Mouse (Mus musculus) liver, embryonic 14.5 days (tissue): Measurements from ENCODE around the gene Kcnab1. TPM values are rescaled to one million over a fixed set of nuclear protein-coding genes. Genes with fewer than 3 reads are reported as not detected.

Source experiments
- ATAC-seq: fragments of 200-750 bp; cut with Nextera tagmentation; 2 replicates; pipeline ENCODE4 v1.8.0; 2017; ENCODE audit warnings: moderate number of reproducible peaks, mild to moderate bottlenecking, moderate library complexity; ENCODE audit not compliant: insufficient read depth
- DNase-seq, 3 experiments: peaks; one replicate each; pipeline ENCODE4 v3.0.0-alpha.2; 2012 to 2013; ENCODE audit warnings: low read depth in 3 of 3, low spot score in 3 of 3
- H3K27ac ChIP-seq: fragments of 300-500 bp; sonication (generic); 2 replicates; pipeline ENCODE4 v1.5.1; 2014; ENCODE audit warnings: moderate library complexity, mild to moderate bottlenecking, control low read depth, inconsistent platforms
- H3K27me3 ChIP-seq: fragments of 300-500 bp; sonication (generic); 2 replicates; pipeline ENCODE4 v1.6.1; 2014; ENCODE audit warnings: mild to moderate bottlenecking, low read length, moderate library complexity; ENCODE audit not compliant: control insufficient read depth, insufficient read depth
- H3K36me3 ChIP-seq: fragments of 300-500 bp; sonication (generic); replicated peaks from 2 replicates; pipeline ENCODE4 v1.6.1; 2014; ENCODE audit warnings: low read depth; ENCODE audit not compliant: control insufficient read depth, insufficient read depth
- H3K4me1 ChIP-seq, 2 experiments: fragments of 200-500 bp in 1 of 2; fragments of 300-500 bp in 1 of 2; sonication (generic) in 1 of 2; replicated peaks; 2 replicates each; pipeline ENCODE4 v1.6.1; 2012 to 2014; ENCODE audit warnings: antibody characterized with exemption in 1 of 2, inconsistent platforms in 1 of 2, low read length in 1 of 2; ENCODE audit not compliant: control insufficient read depth in 2 of 2, insufficient read depth in 2 of 2
- H3K4me2 ChIP-seq: fragments of 300-500 bp; sonication (generic); 2 replicates; pipeline ENCODE4 v1.6.1; 2014; ENCODE audit warnings: low read depth, mild to moderate bottlenecking, control low read depth, moderate library complexity
- H3K4me3 ChIP-seq, 2 experiments: fragments of 200-500 bp in 1 of 2; fragments of 300-500 bp in 1 of 2; sonication (generic) in 1 of 2; 2 replicates each; pipeline ENCODE4 v1.5.1; 2012 to 2014; ENCODE audit warnings: low read depth in 2 of 2, low read length in 2 of 2, mild to moderate bottlenecking in 2 of 2, control low read depth in 1 of 2, inconsistent platforms in 1 of 2, moderate library complexity in 1 of 2; ENCODE audit not compliant: insufficient read depth in 1 of 2
- H3K9ac ChIP-seq: fragments of 300-500 bp; sonication (generic); replicated peaks from 2 replicates; pipeline ENCODE4 v1.6.1; 2014; ENCODE audit warnings: mild to moderate bottlenecking, control low read depth, moderate library complexity
- H3K9me3 ChIP-seq: fragments of 300-500 bp; sonication (generic); 2 replicates; pipeline ENCODE4 v1.6.1; 2016; ENCODE audit warnings: low read length, mixed read lengths; ENCODE audit not compliant: control insufficient read depth
- CTCF ChIP-seq: IDR thresholded peaks from 2 replicates; pipeline ENCODE4 v1.5.1; 2016; ENCODE audit warnings: antibody characterized with exemption, low read depth, control low read depth
- EP300 ChIP-seq: IDR thresholded peaks from 2 replicates; pipeline ENCODE4 v1.6.1; 2016; ENCODE audit warnings: antibody characterized with exemption, low read depth
- WGBS: fragments of 180-500 bp; shearing (Covaris S2); extraction: QIAGEN DNeasy Blood & Tissue Kit; methylation state at CpG from one replicate; pipeline ENCODE4 v1.1.7; 2014; ENCODE audit not compliant: insufficient replicate concordance; 5-methylcytosine and 5-hydroxymethylcytosine counted together
- polyA plus RNA-seq, 2 experiments: library from polyadenylated mRNA; depleted of rRNA in 1 of 2; stranded (reverse) in 1 of 2; unstranded in 1 of 2; fragments of >200 nt; fragmentation: Nextera tagmentation in 1 of 2; extraction: Ambion mirVana in 1 of 2; gene quantifications; 2 replicates each; pipeline versions ENCODE4 v1.2.1 to v1.2.3; 2012 to 2014

Kcnab1 gene
- polyA plus RNA-seq, 2 experiments, result 0.12 to 0.33 TPM

DNA sequence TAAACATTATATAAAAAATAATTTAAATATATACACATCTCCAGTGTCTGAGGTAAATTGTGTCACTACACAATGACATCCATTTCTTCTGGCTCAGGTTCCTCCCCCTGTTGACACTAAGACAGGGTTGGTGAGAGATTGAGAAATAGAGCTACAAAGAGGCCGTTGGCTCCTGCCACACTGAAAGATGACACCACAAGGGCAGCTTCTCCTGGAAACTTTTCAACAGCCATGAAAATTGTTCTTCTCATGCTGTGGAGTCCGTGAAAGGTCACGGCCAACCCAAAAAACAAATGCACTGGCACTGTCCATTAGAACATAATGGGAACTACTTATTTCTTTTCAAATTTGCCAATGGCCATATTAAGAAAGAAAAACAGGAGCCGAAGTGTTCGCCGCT is 256.0 kb downstream of the Kcnab1 start:
- DNase-seq (no peak), ATAC-seq (no peak)
- H3K4me2 ChIP-seq, result no peak overlapping the region
- TF ChIP-seq CTCF (no peak), EP300 (no peak)
- H3K9me3 ChIP-seq, result no peaks in the 10 kb centered on the region
- no peak overlapping the region for H3K9ac ChIP-seq
- H3K36me3 ChIP-seq, result no peaks in the 10 kb centered on the region
- H3K4me1 ChIP-seq, result 0 out of 4 replicates have a peak, but pooled peaks cover 0 to 2% of the 10 kb centered on the region in 2 experiments
- no peak overlapping the region for H3K4me3 ChIP-seq
- H3K27me3 ChIP-seq, result no peaks in the 10 kb centered on the region
- no peak overlapping the region for H3K27ac ChIP-seq
- 77% methylated on average over 6 of the region's 6 CpGs for WGBS

DNA sequence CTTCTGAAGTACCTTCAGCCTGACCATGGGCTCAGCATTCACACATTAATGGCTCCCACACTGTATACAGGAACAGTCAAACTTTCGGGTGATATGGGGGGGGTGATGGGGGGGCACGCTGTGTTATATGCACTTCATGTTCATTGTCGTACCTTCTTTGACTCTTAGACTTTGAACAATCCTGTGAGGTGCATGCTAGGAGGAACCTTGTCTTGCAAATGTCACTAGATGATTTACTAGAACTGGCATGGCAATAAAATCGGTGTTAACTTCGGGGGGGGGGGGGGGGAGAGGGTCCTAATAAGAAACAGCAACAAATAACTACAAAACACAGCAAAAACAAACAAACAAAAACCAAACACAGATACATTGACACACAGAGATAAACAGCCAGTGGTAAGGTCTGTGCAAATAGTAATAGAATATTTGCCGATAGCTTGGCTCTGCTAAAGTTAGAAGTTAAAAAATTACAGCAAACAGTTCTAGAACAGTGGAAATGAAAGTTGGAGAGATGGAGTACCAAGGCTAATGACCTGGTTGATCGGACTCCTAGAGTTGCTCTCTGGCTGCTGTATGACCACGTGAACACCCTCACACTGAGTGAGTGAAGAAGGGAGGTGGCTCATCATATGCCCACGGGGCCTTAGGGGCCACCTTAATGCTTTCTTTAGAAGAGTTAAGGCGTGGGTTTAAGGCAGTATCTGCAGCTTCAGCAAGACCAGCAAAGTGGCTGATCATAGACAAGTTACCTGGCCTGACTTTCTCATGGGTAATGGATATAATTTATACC is 256.9 kb downstream of the Kcnab1 start:
- no peak overlapping the region for H3K27ac ChIP-seq
- no peaks in the 10 kb centered on the region for H3K36me3 ChIP-seq
- DNase-seq, result no peak
- H3K9ac ChIP-seq, result no peak overlapping the region
- no peak for TF ChIP-seq EP300
- no peak for TF ChIP-seq CTCF
- no peaks in the 10 kb centered on the region for H3K9me3 ChIP-seq
- H3K4me1 ChIP-seq, result 0 out of 4 replicates have a peak, but pooled peaks cover 0 to under 1% of the 10 kb centered on the region in 2 experiments
- H3K4me2 ChIP-seq, result no peak overlapping the region
- 70% methylated on average over 10 of the region's 10 CpGs for whole genome bisulfite sequencing
- no peaks in the 10 kb centered on the region for H3K27me3 ChIP-seq
- no peak for ATAC-seq
- no peak overlapping the region for H3K4me3 ChIP-seq

DNA sequence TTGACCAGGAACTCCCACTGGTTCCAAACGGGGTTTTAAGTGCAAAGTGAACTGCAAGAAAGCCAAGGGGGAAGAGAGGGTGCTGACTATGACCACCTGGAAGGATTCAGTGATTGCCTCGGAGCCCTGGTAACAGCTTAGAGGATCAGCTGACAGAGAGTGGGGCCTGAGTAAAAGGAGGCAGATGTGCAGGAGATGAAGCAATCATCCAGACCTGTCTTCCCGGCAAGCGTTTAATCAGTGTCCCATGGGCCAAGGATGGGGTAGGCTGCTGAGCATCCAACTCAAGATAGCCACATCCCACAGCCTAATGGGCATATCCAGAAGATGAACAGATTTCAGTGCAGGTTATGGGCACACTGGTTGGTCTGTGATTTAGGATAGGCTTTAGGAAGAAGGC is 258.8 kb downstream of the Kcnab1 start:
- H3K9me3 ChIP-seq, result no peaks in the 10 kb centered on the region
- H3K36me3 ChIP-seq, result 0 out of 2 replicates have a peak, but pooled peaks cover 3% of the 10 kb centered on the region
- no peak overlapping the region for H3K9ac ChIP-seq
- no peaks in the 10 kb centered on the region for H3K4me1 ChIP-seq
- no peaks in the 10 kb centered on the region for H3K27me3 ChIP-seq
- ATAC-seq, result no peak
- H3K27ac ChIP-seq, result no peak overlapping the region
- DNase-seq, result no peak
- H3K4me3 ChIP-seq, result no peak overlapping the region
- no peak overlapping the region for H3K4me2 ChIP-seq
- TF ChIP-seq CTCF (no peak), EP300 (no peak)
- 69% methylated on average over 4 of the region's 4 CpGs for WGBS

DNA sequence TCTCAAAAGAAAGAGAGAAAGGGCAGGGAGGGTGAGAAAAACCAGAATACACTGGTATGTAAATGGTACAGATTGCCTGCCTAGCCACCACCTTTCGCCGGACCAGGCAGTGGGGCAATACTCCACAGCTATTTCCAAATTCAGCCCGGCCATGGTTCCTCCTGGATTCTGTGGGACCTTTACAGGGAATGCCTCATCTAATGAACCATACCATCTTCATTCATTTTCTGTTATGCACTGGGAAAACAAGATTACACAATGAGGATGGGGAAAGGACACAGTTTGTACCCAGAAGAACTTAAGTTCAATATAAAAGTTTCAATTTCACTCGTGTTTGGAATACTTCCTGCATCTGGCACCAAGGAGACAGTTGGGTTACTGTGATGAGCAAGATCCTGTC is 263.4 kb downstream of the Kcnab1 start:
- TF ChIP-seq EP300 (no peak), CTCF (no peak)
- WGBS, result 61% methylated on average over 4 of the region's 4 CpGs
- no peaks in the 10 kb centered on the region for H3K9me3 ChIP-seq
- H3K4me3 ChIP-seq, result no peak overlapping the region
- H3K4me1 ChIP-seq, result no peaks in the 10 kb centered on the region
- H3K9ac ChIP-seq, result no peak overlapping the region
- H3K27ac ChIP-seq, result no peak overlapping the region
- no peak for DNase-seq
- H3K36me3 ChIP-seq, result 0 out of 2 replicates have a peak, but pooled peaks cover 3% of the 10 kb centered on the region
- no peak for ATAC-seq
- H3K4me2 ChIP-seq, result no peak overlapping the region
- H3K27me3 ChIP-seq, result no peaks in the 10 kb centered on the region

DNA sequence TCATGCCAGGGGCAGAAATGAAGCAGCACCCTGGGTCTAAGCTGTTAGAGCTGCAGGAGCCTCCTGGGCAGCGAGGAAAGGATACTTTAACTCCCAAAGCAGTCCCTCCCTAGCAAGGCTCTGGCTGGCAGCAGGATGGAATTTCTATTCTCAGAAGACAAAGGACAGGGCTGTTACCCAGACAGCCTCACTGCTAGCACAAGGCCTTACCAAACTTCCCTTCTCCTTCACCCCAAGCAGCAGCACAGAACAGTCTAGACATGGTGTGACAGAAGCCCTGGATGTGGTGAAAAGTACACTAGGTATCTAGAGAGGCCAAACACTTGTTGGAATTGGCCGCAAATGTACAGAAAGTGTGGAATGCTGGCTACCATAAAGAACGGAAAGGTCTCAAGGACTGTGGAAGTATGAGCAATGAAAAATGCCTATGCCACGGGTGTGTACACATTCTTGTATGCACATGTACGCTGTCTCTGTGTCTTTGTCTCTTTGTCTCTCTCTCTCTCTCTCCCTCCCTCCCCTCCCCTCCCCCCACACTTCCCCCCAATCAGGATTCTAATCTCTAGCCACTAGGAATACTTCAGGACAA is 264.5 kb downstream of the Kcnab1 start:
- Histone ChIP-seq H3K27me3 (no peaks in the 10 kb centered on the region), H3K9ac (no peak overlapping the region), H3K4me2 (no peak overlapping the region), H3K4me1 (no peaks in the 10 kb centered on the region), H3K27ac (no peak overlapping the region), H3K4me3 (no peak overlapping the region), H3K9me3 (no peaks in the 10 kb centered on the region), H3K36me3 (0 out of 2 replicates have a peak, but pooled peaks cover 3% of the 10 kb centered on the region)
- whole genome bisulfite sequencing, result 76% methylated on average over 5 of the region's 5 CpGs
- no peak for ATAC-seq
- no peak for DNase-seq
- no peak for TF ChIP-seq CTCF
- TF ChIP-seq EP300, result no peak
